Mouse (Mus musculus): ENCODE results near the gene Foxj3.

GRCm38 (mm10) chr4:119523575-119523974, 13.2 kb upstream of the Foxj3 start:
- TF ChIP-seq EP300 (optimal IDR thresholded peaks at IDR 0.05): no peak
- TF ChIP-seq CTCF (IDR thresholded peaks at IDR 0.05; ENCODE audit: low read depth): no peak

Measured in stomach, postnatal 0 days (tissue).